Mouse (Mus musculus) heart, embryonic 10.5 days (tissue): ENCODE data around the gene Dcaf11. TPM values are rescaled to one million over a fixed set of nuclear protein-coding genes. Genes with fewer than 3 reads are reported as not detected.

Experiments used
- DNase-seq: peaks from one replicate; pipeline ENCODE4 v3.0.0-alpha.2; 2017; ENCODE audit warnings: low spot score
- H3K27ac ChIP-seq: fragments of 300-500 bp; sonication (generic); 2 replicates; pipeline ENCODE4 v1.5.1; 2016; ENCODE audit warnings: mild to moderate bottlenecking
- H3K27me3 ChIP-seq: fragments of 300-500 bp; sonication (generic); 2 replicates; pipeline ENCODE4 v1.6.1; 2016; ENCODE audit warnings: mild to moderate bottlenecking; ENCODE audit not compliant: poor library complexity, insufficient read depth, severe bottlenecking
- H3K36me3 ChIP-seq: fragments of 300-500 bp; sonication (generic); 2 replicates; pipeline ENCODE4 v1.6.1; 2016; ENCODE audit warnings: mild to moderate bottlenecking, moderate library complexity
- H3K4me1 ChIP-seq: fragments of 300-500 bp; sonication (generic); 2 replicates; pipeline ENCODE4 v1.6.1; 2016; ENCODE audit warnings: mild to moderate bottlenecking
- H3K4me3 ChIP-seq: fragments of 300-500 bp; sonication (generic); 2 replicates; pipeline ENCODE4 v1.5.1; 2016; ENCODE audit warnings: mild to moderate bottlenecking, moderate library complexity
- H3K9me3 ChIP-seq: fragments of 300-500 bp; sonication (generic); 2 replicates; pipeline ENCODE4 v1.6.1; 2016; ENCODE audit warnings: mild to moderate bottlenecking, moderate library complexity
- WGBS: fragments of 180-500 bp; shearing (Covaris S2); methylation state at CpG from one replicate; pipeline ENCODE4 v1.1.7; 2016; 5-methylcytosine and 5-hydroxymethylcytosine counted together
- polyA plus RNA-seq: library from polyadenylated mRNA; unstranded; fragments of >200 nt; fragmentation: Nextera tagmentation; extraction: Ambion mirVana; gene quantifications from 2 replicates; pipeline ENCODE4 v1.2.1, GENCODE M21; 2016

Dcaf11 gene
- polyA plus RNA-seq, 1 experiment from 2014 or later, result 69.9 TPM

DNA sequence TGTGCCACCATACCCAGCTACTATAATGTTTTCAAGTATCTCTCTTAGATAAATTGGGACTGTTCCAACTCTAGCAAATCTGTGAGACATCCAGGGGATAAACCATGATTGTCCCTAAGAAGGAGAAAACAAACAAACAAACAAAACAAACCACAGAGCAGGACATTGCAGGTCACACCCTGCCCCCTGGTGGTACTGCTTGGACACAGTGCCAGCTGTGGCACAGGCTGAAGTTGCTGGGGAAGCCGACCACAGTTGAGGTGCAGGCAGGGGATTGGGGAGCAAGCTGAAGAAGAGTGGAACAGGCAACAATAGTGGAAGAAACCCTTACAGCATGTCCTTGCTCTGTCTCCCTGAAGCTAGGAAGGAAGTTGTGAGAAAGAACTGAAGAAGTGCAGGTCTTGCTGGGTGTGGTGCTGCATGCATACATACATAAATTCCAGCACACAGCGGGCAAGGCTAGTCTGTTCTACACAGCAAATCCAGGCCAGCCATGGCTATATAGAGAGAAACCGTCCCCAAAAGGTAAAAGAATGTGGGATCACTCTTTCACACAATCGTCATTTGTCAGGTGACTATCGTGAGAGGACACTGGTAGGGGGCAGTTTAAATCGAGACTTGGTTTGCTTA lies 23.6 kb upstream of the Dcaf11 start:
- DNase-seq, result no peak
- H3K4me3 ChIP-seq, result no peak overlapping the region
- peaks cover 18% of the 10 kb centered on the region for H3K4me1 ChIP-seq
- no peaks in the 10 kb centered on the region for H3K27me3 ChIP-seq
- H3K9me3 ChIP-seq, result no peaks in the 10 kb centered on the region
- no peaks in the 10 kb centered on the region for H3K36me3 ChIP-seq
- 41% methylated on average over 6 of the region's 6 CpGs for WGBS
- H3K27ac ChIP-seq, result no peak overlapping the region

DNA sequence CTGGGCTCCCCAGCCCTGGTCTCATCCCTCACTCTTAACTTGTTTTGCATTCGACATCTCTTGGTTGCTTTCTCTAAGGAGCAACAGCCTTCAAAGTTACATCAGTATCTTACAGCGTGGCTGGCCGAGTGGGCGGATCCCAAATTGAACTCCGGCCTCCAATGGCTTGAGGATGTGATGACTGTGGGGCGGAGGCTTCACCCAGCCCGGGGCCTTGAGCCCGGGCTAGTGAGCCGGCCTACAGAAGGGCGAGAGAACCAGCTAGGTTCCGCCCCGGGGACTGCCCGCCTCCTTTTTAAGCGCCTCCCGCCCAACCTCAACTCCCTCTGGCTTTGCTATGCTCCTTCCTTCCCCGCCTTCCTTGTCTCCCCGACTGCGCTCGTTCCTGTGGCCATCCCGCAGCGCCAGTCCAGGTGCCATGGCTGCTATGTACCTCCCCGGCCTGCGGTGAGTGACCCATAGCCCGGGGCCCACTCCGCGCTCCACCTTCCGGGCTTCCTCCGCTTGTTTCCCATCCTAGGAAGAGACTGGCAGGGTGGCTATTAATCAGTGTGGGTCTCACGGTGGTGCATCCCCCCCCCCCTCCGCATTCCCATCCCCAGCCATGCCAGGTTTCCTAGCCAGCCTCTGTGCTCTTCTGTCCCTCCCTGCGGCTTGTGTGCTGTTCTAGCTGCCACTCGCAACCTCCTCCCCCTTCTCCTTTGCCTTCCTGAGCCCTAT lies 19.6 kb upstream of the Dcaf11 start, which contains the start of gene Pck2:
Pck2 (plus strand) TSS at position 200 of the 720 bp plus-strand sequence.
- DNase-seq, result peak; percentile 96
- under 1% methylated on average over 32 of the region's 32 CpGs for WGBS
- H3K27ac ChIP-seq, result peak within 1 kb of the TSS; percentile 92

DNA sequence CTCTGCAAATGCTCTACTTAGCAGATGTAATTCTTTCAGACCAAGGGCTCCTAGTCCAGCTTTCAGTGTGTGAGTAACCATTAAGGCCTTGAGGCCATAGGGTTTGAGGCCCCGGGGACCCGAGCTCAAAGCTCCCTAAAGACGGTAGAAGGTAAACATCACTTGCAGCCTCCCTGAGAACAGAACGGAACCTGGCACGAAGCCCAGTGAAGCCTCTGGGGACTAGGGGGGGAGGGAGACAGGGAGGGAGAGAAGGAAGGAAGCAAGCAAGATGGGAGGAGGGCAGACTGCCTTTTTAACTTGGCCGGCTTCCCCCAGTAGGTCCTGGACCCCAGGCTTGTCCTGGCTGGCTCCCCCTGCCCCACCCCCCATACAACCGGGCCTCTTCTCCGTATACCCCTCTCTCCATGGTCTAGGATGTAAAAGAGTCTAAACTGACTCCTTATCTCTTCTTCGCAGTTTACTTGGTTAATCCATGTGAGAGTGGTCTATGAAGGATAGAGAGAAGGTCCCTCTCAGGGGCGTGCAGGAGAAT lies 19.0 kb upstream of the Dcaf11 start:
- peak overlapping the region; percentile 75 for H3K4me3 ChIP-seq
- peak overlapping the region; percentile 92 for H3K27ac ChIP-seq
- 4% methylated on average over 10 of the region's 10 CpGs for WGBS
- H3K9me3 ChIP-seq, result no peaks in the 10 kb centered on the region
- DNase-seq, result peak; percentile 86
- no peaks in the 10 kb centered on the region for H3K27me3 ChIP-seq
- peaks cover 31% of the 10 kb centered on the region for H3K36me3 ChIP-seq
- H3K4me1 ChIP-seq, result peaks cover 24% of the 10 kb centered on the region

More for the DNA sequence above, 19.6 kb upstream of the Dcaf11 start, which contains the start of gene Pck2:
- Histone ChIP-seq H3K4me3 (peak within 1 kb of the TSS; percentile 75), H3K36me3 (peaks cover 27% of the 10 kb centered on the region), H3K27me3 (no peaks in the 10 kb centered on the region), H3K4me1 (peaks cover 24% of the 10 kb centered on the region), H3K9me3 (no peaks in the 10 kb centered on the region)

DNA sequence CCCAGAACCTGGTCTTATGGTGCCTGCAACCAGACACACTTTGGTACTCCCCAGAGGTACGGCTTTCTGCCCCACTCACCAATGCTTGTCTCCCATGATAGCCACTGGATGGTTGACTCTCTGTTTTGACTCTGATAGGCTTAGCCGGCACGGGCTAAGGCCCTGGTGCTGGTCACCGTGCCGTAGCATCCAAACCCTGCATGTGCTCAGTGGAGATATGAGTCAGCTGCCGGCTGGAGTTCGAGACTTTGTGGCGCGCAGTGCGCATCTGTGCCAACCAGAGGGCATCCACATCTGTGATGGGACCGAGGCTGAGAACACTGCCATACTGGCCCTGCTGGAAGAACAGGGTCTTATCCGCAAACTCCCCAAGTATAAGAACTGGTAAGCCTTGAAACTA lies 17.5 kb upstream of the Dcaf11 start:
- DNase-seq, result no peak
- Histone ChIP-seq H3K27me3 (no peaks in the 10 kb centered on the region), H3K4me1 (peaks cover 24% of the 10 kb centered on the region), H3K9me3 (no peaks in the 10 kb centered on the region), H3K36me3 (peaks cover 45% of the 10 kb centered on the region), H3K27ac (no peak overlapping the region), H3K4me3 (no peak overlapping the region)
- 91% methylated on average over 12 of the region's 12 CpGs for WGBS

DNA sequence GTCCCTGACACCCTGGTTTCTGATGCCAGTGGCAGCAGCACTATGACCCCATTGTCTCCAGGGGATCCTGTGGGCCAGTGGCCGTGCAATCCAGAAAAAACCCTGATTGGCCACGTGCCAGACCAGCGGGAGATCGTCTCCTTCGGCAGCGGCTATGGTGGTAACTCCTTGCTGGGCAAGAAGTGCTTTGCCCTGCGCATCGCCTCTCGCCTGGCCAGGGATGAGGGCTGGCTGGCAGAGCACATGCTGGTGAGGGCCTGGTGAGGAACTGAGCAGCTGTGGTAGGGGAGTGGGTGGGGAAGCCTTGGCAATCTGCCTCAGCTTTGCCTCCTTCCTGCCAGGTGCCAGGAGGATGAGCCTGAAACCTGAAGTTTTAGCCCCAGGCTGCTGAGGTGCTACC lies 15.5 kb upstream of the Dcaf11 start:
- 83% methylated on average over 9 of the region's 9 CpGs for WGBS
- no peak overlapping the region for H3K4me3 ChIP-seq
- H3K27me3 ChIP-seq, result no peaks in the 10 kb centered on the region
- no peaks in the 10 kb centered on the region for H3K9me3 ChIP-seq
- H3K27ac ChIP-seq, result no peak overlapping the region
- peaks cover 66% of the 10 kb centered on the region for H3K36me3 ChIP-seq
- peaks cover 24% of the 10 kb centered on the region for H3K4me1 ChIP-seq
- no peak for DNase-seq

DNA sequence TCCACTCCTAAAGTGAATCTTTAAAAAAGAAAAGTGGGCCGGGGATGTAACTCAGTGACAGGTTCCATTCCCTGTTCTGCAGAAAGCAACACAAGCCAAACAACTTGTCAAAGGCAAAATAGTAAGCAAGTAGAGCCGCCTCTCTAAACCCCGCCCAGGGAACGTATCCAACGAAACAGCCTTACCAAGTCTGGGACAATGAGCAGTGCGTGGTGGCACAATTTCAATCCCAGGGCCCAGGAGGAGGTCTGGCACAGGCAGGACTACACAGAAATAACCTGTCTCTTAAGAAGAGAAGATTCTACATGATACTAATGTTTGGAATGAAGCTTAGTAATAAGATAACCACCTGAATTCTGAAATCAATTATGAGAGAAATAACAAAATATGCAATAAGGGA lies 9.6 kb upstream of the Dcaf11 start:
- no peaks in the 10 kb centered on the region for H3K27me3 ChIP-seq
- WGBS, result 86% methylated on average over 6 of the region's 6 CpGs
- no peak overlapping the region for H3K4me3 ChIP-seq
- H3K36me3 ChIP-seq, result peaks cover 48% of the 10 kb centered on the region
- no peak overlapping the region for H3K27ac ChIP-seq
- no peaks in the 10 kb centered on the region for H3K9me3 ChIP-seq
- H3K4me1 ChIP-seq, result no peaks in the 10 kb centered on the region
- no peak for DNase-seq

DNA sequence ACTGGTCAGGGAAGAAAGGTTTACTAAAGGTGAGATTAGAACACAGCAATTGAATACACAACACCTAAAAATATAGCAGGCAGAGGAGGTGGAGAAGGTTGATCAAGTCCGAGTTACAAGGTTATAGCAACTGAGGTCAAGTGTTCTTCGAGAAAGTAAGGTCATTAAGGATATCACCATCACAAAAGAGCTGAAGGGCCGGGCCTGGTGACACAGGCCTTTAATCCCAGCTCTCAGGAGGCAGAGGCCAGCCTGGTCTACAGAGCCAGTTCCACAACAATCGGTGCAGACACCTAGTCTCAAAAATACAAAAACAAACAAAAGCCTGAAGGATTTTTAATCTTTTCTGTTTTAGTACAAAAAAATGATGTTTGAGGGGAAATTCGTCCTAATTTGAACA lies 8.5 kb upstream of the Dcaf11 start:
- Histone ChIP-seq H3K27me3 (no peaks in the 10 kb centered on the region), H3K27ac (no peak overlapping the region), H3K36me3 (peaks cover 38% of the 10 kb centered on the region), H3K4me3 (no peak overlapping the region), H3K9me3 (no peaks in the 10 kb centered on the region), H3K4me1 (no peaks in the 10 kb centered on the region)
- no peak for DNase-seq
- WGBS, result 73% methylated on average over 5 of the region's 5 CpGs

DNA sequence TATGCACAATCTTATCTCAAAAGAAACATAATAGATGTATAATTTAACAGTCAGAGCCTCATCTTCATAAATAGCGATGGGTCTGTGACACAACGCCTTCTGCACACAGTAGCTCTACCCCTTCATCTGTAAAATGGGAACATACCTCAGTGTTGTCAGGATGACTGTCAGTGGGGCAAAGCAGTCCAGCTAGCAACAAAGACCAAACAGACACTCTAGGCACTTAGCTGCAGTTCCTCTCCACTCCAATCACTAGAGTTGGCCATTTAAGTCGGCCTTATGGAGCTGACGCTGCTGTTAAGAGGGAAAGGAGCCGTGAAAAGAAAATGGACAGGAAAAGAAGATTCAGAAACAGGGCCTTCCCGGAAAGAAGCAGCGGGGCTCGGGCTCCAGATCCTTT lies 8.0 kb upstream of the Dcaf11 start:
- H3K36me3 ChIP-seq, result peaks cover 34% of the 10 kb centered on the region
- 84% methylated on average over 8 of the region's 8 CpGs for WGBS
- H3K27ac ChIP-seq, result no peak overlapping the region
- no peak for DNase-seq
- no peaks in the 10 kb centered on the region for H3K9me3 ChIP-seq
- no peaks in the 10 kb centered on the region for H3K27me3 ChIP-seq
- 0 out of 2 replicates have a peak, but pooled peaks cover 2% of the 10 kb centered on the region for H3K4me1 ChIP-seq
- H3K4me3 ChIP-seq, result no peak overlapping the region

DNA sequence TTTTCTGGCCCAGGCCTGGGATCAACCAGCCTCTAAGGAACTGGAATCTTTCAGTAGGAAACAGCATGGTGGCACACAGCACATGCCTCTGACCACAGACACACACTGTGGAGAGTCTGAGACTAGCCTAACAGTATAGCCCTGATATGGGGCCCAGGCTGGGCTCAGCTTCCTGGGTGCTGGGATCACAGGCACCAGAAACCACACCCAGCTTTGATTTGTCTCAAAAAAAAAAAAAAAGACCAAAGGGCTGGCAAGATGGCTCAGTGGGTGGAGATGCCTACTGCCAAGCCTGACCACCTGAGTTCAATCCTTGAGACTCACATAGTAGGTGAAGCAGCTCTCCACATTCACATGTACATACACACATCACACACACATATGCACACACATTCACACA lies 5.2 kb upstream of the Dcaf11 start:
- Histone ChIP-seq H3K27ac (no peak overlapping the region), H3K4me1 (0 out of 2 replicates have a peak, but pooled peaks cover 5% of the 10 kb centered on the region), H3K4me3 (no peak overlapping the region), H3K36me3 (peaks cover 6% of the 10 kb centered on the region), H3K27me3 (no peaks in the 10 kb centered on the region), H3K9me3 (no peaks in the 10 kb centered on the region)
- DNase-seq, result no peak

DNA sequence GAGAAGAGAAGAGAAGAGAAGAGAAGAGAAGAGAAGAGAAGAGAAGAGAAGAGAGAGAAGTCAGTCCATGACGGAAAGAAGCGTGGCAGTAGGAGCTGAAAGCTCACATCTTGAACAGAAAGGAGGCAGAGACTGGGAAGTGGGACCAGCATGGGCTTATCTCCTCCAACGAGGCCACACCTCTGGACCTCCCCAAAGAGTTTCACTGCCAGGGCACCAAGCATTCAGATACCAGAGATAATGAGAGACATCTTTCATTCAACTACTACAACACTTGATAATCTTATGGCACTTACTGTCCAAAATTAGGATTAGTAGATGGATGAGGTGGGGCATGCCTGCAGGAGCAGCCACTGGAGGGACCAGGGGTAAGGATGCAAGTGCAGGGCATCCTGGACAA lies 4.0 kb upstream of the Dcaf11 start:
- WGBS, result 54% methylated on average over 3 of the region's 3 CpGs
- Histone ChIP-seq H3K4me1 (peaks cover 5% of the 10 kb centered on the region; the same call in 1 of the 2 replicates), H3K4me3 (no peak overlapping the region), H3K36me3 (no peaks in the 10 kb centered on the region), H3K27me3 (no peaks in the 10 kb centered on the region), H3K9me3 (no peaks in the 10 kb centered on the region), H3K27ac (no peak overlapping the region)
- no peak for DNase-seq

DNA sequence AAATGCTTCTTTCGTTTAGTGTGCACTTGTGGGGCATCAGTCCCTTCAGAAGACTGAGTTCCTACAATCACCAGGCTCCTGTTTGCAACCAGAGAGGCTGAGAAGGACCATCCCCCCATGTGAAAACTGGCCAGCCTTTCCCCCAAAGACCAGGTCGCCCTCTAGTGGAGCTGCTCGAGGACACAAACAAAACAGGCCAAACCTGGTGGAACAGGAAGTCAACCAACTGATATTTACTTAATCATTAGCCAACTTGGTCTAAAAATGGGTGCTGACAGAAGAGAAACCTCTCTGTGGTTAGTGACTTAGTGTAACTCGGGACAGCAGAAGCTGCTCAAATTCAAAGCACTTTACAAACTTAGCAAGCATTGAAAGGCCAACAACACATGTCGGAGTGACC lies 2.8 kb upstream of the Dcaf11 start:
- Histone ChIP-seq H3K4me3 (no peak overlapping the region), H3K4me1 (peaks cover 16% of the 10 kb centered on the region), H3K27me3 (no peaks in the 10 kb centered on the region), H3K36me3 (no peaks in the 10 kb centered on the region), H3K27ac (no peak overlapping the region), H3K9me3 (no peaks in the 10 kb centered on the region)
- DNase-seq, result peak; percentile 89
- WGBS, result 29% methylated on average over 5 of the region's 5 CpGs

DNA sequence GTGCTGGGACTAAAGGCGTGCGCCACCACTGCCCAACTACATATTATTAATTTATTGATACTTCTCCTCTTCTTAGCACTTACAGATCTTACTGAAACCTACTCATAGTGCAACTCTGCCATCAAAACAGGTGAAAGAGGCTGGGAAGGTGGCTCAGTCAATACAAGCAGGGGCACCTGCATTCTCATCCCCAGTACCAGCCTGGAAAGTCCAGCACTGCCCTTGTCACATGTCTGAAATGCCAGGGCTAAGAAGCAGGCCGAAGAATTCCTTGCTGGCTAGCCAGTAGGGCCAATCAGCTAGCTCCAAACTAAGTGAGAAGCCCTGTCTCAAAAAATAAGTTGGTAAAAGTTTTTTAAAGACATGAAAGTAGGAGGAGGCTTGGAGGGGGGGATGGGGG lies 2.2 kb upstream of the Dcaf11 start:
- H3K9me3 ChIP-seq, result no peaks in the 10 kb centered on the region
- no peak overlapping the region for H3K27ac ChIP-seq
- DNase-seq, result no peak
- no peak overlapping the region for H3K4me3 ChIP-seq
- H3K36me3 ChIP-seq, result 0 out of 2 replicates have a peak, but pooled peaks cover under 1% of the 10 kb centered on the region
- peaks cover 16% of the 10 kb centered on the region for H3K4me1 ChIP-seq
- WGBS, result 81% methylated on average over 3 of the region's 3 CpGs
- H3K27me3 ChIP-seq, result no peaks in the 10 kb centered on the region

DNA sequence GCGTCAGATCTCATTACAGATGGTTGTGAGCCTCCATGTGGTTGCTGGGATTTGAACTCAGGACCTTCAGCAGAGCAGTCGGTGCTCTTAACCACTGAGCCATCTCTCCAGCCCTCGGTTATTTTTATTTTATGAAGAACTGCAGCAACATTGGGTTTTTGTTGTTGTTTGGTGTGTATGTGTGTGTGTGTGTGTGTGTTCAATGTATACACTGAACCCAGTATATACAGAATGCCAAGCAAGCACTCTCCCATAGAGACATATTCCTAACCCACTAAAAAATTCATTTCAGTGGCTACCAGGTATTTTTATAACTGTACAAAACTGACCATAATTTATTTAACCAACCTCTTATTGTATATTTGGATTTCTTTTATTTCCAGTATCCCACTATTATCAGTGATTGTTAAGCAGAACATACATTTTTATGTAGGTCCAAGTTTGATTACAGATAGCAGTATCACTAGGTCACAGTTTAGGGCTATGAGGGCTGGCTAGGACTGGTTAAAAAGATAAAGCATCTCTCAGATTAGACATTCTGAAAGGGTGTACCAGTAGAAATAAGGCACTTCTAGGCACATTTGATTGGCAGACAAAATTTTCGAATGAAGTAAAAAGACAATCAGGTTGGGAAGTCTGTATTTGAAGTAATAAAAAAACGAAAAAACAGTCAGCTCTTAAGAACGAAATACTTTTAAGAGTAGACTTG lies 912 bp upstream of the Dcaf11 start:
- H3K4me1 ChIP-seq, result peaks cover 16% of the 10 kb centered on the region
- DNase-seq, result no peak
- no peaks in the 10 kb centered on the region for H3K27me3 ChIP-seq
- peak overlapping the region; percentile 98 for H3K27ac ChIP-seq
- H3K36me3 ChIP-seq, result peaks cover 14% of the 10 kb centered on the region; the same call in 1 of the 2 replicates
- H3K4me3 ChIP-seq, result peak overlapping the region; percentile 77
- WGBS, result 52% methylated on average over 6 of the region's 6 CpGs
- H3K9me3 ChIP-seq, result no peaks in the 10 kb centered on the region
